Mouse (Mus musculus) liver, adult 2 months (tissue): ENCODE data around the gene Zfp423.

Experiments used
- CTCF ChIP-seq: fragments of 200-500 bp; IDR thresholded peaks from 2 replicates; pipeline ENCODE4 v1.5.1; 2011; ENCODE audit warnings: low read depth, low read length, control low read depth
- POLR2A ChIP-seq: fragments of 200-500 bp; IDR thresholded peaks from 2 replicates; pipeline ENCODE4 v1.6.1; 2011; ENCODE audit warnings: low read length, control low read depth; ENCODE audit not compliant: insufficient read depth; ENCODE audit errors: extremely low read depth

- TF ChIP-seq POLR2A (no peak), CTCF (no peak)
These were observed 183.5 kb downstream of the Zfp423 start for GRCm38 (mm10) chr8:87775889-87776288.
